Mouse (Mus musculus): ENCODE measurements around the gene Lrba.

DNA sequence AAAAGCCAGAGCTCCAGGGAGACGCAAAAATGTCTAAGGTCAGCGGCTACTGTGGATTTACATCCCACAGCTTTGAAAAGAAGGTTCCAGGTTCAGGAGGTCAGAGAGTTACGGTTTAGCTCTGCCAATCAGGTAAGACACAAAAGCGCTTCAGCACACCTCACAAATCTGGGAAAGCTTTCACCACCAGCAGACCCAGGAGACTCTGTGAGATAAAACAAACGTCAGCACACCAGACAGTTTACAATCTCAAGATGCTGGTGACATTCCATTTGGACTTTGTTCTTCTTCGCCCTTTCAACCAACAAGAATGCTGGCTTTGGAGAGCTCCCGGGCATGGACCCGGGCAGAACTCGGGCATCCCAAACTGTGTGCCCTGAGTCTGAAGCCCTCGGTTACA is 595.9 kb downstream of the Lrba start:
- TF ChIP-seq SMC3 (IDR thresholded peaks at IDR 0.05; ENCODE audit: low read depth, low read length), result no peak
- TF ChIP-seq POLR2A (IDR thresholded peaks at IDR 0.05; ENCODE audit: low read depth, low read length), result no peak

Data from CH12.LX (cell line).